Mouse (Mus musculus): Measurements from ENCODE around the gene Cbln3. TPM values are rescaled to one million over a fixed set of nuclear protein-coding genes. Genes with fewer than 3 reads are reported as not detected.

The Cbln3 gene
- total RNA-seq (2021) = under 1 TPM in 1 of 2 experiments, not detected in 1; 0.19 TPM

DNA sequence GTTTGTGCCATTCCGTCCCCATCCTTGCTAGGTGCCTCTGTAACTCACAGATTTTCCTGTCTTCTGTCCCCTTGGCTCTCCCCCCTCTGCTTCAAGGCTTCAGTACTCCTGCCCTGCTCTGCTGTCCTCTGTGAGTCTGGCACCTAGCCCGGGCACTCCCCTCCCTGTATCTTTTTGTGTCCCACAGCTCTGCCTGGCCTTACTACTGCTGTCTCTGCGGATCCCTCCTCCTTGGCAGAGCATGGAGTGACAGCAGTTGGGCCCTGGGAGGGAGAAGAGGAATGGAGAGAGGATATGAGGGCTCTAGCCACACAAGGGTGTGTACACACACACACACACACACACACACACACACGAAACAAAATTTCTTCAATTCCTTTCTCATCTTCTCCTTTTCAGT lies at the start of gene Cbln3:
TSS of gene Cbln3 (minus strand) at position 227 of the 400 bp plus-strand sequence.
- peak; percentile 64 to 67 for DNase-seq
- intact Hi-C loops (cut with DNase I) = loop anchor here (2.0 kb wide), 2 partner anchors 15 to 29 kb away; partner anchors contain the start of gene Nynrin

DNA sequence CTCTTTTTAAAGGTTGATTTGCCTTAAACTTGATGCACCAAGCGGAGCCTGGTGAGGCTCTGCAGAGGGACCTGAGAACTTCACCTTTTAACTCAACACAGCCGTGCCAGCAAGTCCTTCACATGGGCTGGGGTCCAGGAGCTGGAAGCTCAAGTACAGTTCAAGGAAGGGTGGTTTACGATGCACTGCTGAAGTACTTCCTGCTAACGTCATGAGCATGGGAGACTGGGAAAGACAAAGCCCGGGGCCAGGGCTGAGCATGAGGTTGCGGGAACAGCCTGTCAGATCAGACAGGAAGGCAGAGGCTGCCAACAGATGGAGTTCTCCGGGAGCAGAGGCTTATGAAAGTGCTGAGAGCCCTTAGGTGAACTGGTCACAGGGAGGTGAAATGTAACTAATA lies 49.4 kb upstream of the Cbln3 start:
- peak; percentile 22 to 33 for DNase-seq

DNA sequence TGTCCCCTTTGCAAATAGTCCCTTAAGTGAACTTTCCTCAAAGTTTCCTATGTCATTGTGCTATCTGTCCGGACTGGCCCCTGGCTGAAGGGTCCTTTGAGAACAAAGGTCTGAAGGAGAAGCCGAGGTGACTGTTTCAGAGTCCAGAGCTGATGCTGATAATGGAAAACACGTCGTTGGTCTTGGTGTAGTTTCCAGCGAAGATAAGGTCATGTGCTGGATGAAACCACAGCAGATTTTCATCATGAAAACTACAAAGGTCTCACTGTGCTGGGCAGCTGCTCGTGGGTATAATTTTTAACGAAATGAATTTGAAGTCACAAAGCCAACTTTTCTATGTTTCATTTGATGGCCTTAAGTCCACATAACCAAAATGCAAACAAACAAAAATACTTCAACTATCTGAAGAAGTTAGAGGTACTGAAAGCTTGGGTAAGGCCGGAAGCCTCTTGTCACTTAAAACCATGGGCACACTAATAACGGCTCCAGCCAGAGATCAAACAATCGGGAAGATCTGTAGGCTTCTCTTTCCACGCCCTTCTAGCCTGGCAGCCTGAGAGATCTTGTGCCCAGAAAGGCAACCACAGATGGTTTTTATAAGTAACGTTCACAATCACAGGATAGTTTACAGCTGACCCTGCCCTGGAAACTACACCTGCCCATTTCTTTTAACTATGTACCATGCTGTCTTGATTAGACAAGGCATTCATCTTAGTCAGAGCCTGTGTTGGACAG lies 45.2 kb upstream of the Cbln3 start:
- no peak for DNase-seq
- intact Hi-C loops (cut with DNase I) = no loop called here

More for the DNA sequence above, 49.4 kb upstream of the Cbln3 start:
- intact Hi-C loops (cut with DNase I) = no loop called here

DNA sequence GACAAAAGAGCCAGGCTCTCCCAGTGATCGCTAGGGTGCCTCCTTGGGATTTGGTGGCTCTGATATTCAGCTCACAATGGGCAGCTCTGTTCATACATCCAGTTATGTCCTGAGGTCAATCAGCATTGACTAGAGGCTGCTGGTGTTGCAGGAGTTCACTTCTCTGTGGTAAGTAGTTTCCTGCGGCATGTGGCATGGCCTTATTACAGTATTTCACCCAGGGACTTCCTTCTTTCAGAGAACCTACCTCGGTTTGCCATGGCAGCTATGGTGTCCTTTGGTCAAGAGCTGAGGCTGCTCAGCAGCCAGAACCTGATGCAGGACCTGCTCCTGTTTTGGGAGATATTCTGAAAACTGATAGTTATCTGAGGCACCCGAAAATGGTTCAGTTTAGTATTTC lies 42.7 kb upstream of the Cbln3 start:
- no peak for DNase-seq

DNA sequence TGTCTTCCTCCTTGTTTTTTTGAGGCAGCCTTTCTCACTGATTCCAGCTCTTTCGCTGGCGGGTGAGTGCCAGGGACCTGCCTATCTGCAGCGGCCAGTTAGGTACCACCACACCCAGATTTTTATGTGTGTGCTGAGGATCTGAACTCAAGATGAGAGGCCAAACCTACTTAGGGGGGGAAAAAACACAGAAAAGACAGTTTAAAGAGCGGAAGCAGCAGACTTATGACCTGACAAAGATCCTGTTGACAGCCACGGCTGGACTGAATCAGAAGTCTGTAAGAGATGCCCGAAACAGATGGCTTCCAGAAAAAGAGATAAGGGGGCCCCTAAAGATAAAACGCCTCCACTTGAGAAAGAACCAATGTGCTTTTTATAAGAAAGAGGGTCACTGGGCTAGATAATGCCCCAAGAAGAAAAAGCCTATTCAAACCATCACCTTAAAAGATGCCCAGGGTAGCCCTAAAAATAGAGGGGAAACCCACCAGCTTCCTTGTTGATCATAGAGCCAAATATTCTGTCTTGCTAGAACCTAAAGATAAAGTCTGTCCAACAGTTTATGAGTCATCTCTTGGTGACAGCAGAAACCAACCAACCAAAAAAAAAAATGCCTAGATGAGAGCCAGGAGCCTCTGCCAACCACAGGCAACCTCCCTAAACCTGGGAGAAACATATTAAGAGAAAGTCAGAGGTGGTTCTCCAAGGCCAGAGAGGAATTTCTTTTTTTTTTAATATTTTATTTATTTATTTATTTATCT lies 38.5 kb upstream of the Cbln3 start:
- intact Hi-C loops (cut with DNase I) = no loop called here
- DNase-seq = no peak

More for the DNA sequence above, 42.7 kb upstream of the Cbln3 start:
- intact Hi-C loops (cut with DNase I) = no loop called here

DNA sequence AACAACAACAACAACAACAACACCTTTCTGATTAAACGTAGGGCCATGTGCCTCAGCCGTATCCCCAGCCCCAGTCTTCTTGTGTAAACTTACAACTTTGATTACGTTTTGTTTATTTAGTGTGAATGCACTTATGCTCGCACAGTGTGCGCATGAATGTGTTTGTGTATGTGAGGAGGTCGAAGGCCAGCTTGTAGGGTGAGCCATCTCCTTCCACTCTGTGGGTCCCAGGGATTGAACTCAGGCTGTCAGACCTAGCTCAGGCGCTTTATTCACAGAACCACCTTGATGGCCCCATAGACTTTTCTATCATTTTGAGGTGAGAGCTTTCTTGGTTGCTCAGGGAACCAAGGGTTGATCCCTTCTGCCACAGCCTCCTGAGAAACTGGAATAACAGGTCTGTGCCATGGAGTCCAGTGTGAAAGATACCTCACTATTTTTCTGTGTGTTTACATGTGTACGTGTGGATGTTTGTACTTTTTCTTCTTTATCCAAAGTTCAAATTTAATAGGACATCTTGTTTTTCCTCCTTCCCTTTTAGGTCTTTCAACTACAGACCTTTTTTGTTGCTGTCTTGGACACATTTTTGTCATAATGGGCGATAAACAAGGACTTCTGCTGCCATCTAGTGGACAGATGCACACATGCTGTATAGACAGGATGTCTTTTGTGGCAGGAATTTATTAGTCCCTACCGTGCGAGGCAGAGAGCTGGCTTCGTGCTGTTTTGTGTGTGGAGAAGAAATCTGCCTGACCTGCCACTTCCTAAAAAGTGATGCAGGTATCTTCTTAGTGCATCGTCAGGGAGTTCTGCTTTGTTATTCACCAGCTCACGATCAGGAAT lies 34.3 kb upstream of the Cbln3 start:
- intact Hi-C loops (cut with DNase I) = loop anchor here (1.0 to 5.0 kb wide), 4 partner anchors 45 to 151 kb away; partner anchors contain the start of gene Ltb4r1
- DNase-seq = peak; percentile 70 to 72

DNA sequence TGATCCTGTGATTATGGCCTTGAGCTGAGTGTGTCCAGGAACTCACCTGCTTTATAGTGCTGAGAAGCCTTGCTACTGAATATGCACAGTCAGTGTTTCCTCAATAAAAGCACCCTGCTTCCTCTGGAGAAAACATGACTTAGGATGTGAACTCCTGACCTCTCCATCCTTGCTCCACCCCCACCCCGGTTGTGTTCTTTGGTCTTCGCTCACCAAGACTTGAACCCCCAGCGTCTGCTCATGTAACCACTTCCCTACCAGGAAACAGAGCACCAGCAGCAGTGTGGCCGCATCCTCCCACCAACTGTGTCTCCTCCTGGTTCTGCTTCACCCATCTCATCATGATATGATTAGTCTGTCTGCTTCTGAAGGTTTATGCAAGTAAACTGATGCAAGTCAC lies 29.2 kb upstream of the Cbln3 start:
- no peak for DNase-seq
- intact Hi-C loops (cut with DNase I) = no loop called here

DNA sequence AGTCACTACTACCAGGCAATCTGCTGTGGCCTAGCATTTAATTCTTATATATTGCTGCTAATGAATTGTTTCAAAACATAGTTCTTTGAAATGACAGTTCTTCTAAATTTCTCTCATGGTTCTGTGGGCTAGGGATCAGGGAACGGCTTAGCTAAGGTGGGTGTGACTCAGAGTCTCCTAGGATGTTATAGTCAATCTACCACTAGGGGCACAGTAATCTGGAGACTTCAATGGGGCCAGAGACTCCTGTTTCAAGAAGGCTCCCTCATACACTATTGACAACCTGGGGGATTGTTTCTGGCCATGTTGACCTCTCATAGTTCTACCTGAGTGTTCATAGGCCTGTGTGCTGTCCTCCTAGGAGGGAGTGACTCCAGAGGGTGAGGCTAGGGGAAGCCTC lies 21.3 kb upstream of the Cbln3 start:
- intact Hi-C loops (cut with DNase I) = no loop called here
- DNase-seq = no peak

DNA sequence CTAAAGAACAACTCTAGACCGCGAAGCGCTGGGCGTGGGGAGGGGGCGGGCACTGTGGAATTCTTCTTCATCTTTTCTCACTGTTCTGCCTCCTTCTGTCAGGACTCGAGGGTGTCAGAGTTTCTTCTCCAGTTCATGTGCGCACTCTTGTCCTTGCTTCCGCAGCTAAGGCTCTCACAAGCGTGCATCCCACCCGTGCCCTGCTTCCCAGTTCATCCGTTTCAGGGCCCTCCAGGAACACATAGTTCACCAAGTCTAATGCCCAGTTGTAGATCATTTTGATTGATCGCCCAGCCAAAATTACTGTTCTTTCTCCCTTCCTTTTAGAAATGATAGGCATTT lies 16.2 kb upstream of the Cbln3 start:
- DNase-seq = no peak
- intact Hi-C loops (cut with DNase I) = no loop called here

DNA sequence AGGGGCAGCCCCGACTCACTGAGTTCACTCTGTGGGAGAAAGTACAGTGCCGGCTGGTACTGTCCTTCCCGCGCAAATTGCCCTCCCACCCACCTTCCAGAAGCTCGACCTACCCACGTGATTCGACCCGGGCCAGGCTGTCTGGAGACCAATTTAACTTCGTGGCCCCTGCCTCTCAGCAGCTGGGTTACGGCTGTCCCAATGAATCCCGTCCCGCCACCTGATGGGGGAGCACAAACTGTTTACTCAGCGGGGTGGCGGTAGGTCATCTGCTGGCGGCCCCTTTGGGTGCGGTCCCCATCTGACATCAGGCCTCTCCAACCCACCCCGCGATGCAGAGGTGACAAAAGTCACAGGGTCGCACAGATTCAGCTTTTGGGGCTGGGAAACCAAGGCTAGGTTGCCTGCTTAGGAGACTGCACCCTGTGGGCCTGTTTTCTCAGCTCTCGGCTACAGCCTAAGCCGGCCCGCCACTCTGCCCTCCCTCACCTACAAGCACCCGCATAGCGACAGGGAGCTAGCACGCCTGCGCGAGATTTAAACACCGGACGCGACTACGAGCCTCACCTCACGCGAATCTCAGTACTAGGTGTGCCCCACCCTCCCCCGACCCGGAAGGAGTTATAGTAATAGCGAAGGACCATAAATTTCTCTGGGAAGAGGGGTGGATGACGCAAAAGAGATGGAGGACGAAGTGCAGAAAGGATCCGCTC lies 15.7 kb upstream of the Cbln3 start, which contains the start of gene Sdr39u1:
TSS of gene Sdr39u1 (minus strand) at position 593 of the 713 bp plus-strand sequence.
- DNase-seq = peak; percentile 71 to 78
- intact Hi-C loops (cut with DNase I) = loop anchor here (2.0 to 10.0 kb wide), 2 partner anchors 15 to 275 kb away; partner anchors contain the start of genes Cbln3 and Khnyn

DNA sequence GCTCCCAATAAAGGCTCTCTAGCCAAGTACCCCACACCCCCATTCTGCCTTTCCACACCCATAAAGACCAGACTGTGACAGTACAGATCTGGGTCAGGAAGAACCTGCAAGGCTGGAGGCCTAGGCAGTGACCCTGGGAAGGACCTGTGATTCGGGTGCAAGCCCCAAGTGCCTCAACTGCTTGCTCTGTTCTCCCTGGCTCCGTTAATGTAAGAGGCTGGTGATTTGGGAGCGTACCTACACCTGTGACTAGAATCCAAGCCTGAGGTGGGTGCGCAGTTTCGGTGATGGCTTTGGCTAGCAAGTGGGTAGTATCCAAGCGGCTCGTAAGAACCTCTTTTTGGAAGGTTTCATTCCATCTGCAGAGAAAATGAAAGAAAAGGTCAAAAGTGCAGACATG lies 14.8 kb upstream of the Cbln3 start:
- DNase-seq = no peak
- intact Hi-C loops (cut with DNase I) = loop anchor here (2.0 to 10.0 kb wide), 2 partner anchors 14 to 274 kb away; partner anchors contain the start of genes Cbln3 and Khnyn

DNA sequence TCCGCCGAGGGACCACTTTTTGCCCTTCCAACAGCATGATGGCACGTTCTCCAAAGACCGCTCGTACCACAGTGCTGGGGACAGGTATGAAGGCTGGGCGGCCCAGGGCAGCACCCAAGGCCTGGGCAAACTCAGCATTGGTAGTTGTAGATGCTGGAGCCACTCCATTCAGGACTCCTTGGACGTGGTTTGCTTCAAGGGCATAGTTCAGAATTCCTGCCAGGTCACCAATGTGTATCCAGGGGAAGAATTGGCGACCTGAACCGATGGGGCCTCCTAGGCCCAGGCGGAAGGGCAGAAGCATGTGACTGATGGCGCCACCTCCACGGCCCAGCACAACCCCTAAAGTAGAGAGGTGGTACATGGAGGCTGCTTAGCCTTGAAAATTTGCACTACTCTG lies 13.5 kb upstream of the Cbln3 start:
- intact Hi-C loops (cut with DNase I) = loop anchor here (2.0 to 10.0 kb wide), 2 partner anchors 13 to 273 kb away; partner anchors contain the start of genes Cbln3 and Khnyn
- no peak for DNase-seq

DNA sequence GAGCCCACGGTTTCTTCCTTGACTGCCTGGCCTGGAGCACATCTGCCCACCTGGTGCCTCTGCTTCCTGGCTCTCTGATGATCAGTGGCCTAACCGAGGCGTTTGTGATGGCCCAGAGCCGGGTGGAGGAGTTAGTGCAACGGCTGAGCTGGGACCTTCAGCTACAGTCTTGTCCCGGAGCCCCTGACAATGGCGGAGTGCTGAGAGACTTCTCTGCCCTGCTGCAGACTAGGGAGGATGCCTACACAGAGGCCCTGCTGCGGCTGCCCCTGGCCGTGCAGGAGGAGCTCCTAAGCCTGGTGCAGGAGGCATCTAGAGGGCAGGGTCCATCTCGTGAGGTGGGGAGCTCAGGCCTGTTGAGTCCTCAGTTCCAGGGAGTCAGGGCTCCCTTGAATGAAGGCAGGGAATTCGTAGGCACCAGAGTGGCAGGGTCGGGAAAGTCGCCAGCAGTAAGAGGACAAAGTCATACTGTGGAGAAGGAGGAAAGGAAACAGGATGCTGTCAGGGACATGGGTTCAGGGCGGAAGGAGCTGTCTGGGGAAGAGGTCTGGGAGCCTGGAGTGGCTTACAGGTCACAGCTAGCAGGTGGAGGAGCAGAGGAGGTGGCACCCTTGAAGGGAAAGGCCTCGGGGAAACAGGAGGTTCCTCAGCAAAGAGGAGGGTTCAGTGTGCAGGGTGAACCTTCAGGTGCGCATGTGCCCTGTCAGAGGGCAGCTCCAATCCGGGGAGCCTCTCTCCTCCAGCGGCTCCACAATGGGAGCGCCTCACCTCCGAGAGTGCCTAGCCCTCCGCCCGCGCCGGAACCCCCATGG lies 2.6 kb upstream of the Cbln3 start:
- no peak for DNase-seq
- intact Hi-C loops (cut with DNase I) = no loop called here

DNA sequence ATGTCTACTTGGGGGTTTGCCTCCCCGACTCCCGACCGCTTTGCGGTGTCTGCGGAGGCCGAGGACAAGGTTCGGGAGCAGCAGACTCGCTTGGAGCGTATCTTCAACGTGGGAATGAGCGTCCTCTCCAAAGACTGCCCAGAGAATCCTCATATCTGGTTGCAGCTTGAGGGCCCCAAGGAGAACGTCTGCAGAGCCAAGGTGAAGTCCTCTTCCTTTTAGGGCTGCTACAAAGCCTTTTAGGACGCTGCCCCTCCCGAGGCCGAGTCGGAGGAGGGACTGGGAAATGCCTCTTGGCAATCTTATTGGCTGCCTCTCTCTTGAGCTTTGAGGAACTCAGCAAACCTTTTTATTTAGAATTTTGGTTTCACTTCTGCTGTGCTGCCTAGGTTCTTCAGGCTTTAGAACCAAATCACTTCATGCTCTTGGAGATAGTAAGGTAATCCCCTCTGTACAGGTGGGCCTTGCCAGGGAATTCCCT lies 1.6 kb upstream of the Cbln3 start:
- intact Hi-C loops (cut with DNase I) = loop anchor here (2.0 kb wide), 2 partner anchors 13 to 31 kb away; partner anchors contain the start of gene Nynrin
- peak in 1 of 2 experiments; percentile 61 for DNase-seq

DNA sequence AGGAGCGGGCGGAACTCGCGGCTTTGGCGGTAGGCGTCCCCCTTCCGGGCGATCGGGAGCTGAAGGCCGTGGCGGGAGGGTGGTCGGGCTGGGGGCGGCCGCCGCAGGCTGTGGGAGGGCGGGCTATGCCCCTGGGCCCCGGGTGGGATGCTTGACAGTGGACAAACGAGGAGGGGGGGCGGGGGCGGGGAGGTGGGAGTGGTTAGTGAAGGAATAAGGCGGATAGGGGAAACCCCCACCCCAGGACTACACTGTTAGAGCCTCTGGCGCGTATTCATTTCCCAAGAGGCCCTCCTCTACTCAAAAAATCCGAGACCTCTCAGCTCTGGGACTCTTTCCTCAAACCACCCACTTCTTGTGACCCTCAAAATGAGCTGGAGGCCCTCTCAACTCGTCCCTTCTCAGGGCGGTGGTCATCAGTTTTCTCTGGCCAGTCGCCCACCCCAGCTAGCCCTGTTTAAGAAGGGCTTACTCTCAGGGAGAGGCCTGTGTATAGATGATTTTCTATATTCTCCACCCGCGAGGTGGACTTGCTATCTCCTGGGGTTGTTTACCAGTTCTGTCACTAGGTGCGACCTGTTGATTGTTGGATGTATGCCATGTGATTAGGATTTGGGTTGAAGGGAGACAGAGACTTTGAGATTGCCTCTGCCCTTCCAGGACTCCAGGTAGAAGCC lies 1.1 kb upstream of the Cbln3 start:
- peak; percentile 34 to 66 for DNase-seq
- intact Hi-C loops (cut with DNase I) = loop anchor here (2.0 kb wide), 2 partner anchors 14 to 30 kb away; partner anchors contain the start of gene Nynrin

DNA sequence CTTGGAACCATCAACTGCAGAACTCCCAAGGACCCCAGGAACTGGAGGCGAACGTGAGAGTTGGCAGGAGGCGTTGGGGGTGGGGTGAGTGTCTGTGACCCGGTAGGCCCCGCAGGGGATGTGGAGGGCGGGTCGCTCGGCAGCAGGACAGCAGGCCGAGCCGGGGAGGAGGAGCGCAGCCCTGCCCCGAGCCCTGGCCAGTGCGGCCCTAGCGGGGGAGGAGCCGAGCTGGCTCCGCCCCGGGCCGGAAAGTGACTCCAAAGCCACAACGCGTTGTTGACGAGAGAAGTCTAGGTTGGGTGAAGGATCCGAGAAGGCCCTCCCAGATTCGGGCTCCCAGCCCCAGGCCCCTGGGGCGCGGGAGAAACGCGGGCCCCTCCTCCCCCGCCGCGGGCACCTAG lies 521 bp upstream of the Cbln3 start, which contains the start of gene Khnyn:
TSS of gene Khnyn (plus strand) at position 235 of the 401 bp plus-strand sequence.
- DNase-seq = peak; percentile 90 to 93
- intact Hi-C loops (cut with DNase I) = loop anchor here (2.0 kb wide), 2 partner anchors 14 to 30 kb away; partner anchors contain the start of gene Nynrin

DNA sequence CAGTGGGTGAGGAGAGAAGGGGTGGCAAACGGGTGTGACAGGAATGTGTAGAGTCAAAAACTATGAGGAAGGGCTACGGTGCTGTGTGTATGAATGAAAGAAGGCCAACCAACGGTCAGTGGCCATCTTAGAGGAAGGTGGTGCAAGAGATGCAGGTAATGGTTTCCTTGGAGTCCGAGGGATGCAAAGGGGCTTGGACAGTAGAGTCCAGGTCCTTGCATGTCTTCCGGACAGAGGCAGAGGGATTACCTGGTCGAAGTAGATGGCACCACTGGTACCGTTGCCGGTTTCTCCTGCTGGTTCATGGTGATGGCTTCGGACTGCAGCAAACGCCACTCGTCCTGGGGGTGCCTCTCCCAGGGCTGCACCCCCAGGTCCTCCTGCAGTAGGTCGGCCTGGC lies 529 bp downstream of the Cbln3 start:
- intact Hi-C loops (cut with DNase I) = loop anchor here (2.0 kb wide), 2 partner anchors 15 to 29 kb away; partner anchors contain the start of gene Nynrin
- no peak for DNase-seq

DNA sequence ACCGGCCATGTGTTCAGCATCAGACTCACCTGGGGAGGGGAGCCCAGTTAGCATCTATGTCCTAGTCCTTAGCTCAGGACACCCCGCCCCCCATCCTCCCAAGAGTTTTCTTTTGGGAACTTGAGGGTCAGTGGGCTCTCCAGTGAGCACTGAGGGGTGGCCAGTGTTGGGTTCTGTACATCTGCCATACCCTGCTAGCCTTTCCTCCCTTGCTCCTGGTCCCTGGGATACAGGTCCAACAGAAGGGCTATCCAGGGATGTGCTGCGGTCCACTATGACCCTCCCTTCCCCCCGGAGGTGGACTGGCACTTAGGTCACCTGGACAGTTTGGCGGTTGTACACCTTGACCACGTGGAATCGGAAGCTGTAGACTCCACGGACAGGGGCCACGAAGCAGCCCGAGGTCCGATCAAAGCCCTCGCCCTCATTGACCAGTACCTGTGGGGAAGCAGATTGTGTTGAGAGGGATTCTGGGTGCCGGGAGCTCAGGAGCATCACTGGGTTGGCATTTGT lies 987 bp downstream of the Cbln3 start:
- no peak for DNase-seq
- intact Hi-C loops (cut with DNase I) = no loop called here

Measured in heart, postnatal 36 days (tissue).